12 mouse cellular contexts compared by ENCODE assay signal in genomic region chr14:24196947-24197346, GRCm38 (mm10). TPM values are rescaled to one million over a fixed set of nuclear protein-coding genes. Genes with fewer than 3 reads are reported as not detected.
DNase-seq lines count a peak whose midpoint lies in the region; ATAC-seq lines count a peak whose summit lies in the region.
"Had no signal": no experiment of that assay in that cellular context is flagged by ENCODE, and none has a peak within 500 bp of the region (broad histone marks: within the 10 kb centered on the region; RNA-seq: fewer than 3 reads in every experiment).

No protein-coding gene starts in this region.

- intact Hi-C loops in heart, postnatal 10 days (cut with DNase I) = no loop called here

- peaks cover 23% of the 10 kb centered on the region for H3K4me1 ChIP-seq in heart, embryonic 11.5 days (ENCODE audit: control insufficient read depth, insufficient read depth, low read length)
- H3K4me1 ChIP-seq in limb, embryonic 13.5 days = peaks cover 18% of the 10 kb centered on the region
- H3K4me1 ChIP-seq in limb, embryonic 10.5 days = no peaks in the 10 kb centered on the region
- H3K4me1 ChIP-seq: liver, embryonic 12.5 days had no signal

- H3K27ac ChIP-seq in heart, embryonic 11.5 days (ENCODE audit: low read depth, low read length) = no peak overlapping the region
- no peak overlapping the region for H3K27ac ChIP-seq in limb, embryonic 13.5 days
- no peak overlapping the region for H3K27ac ChIP-seq in limb, embryonic 10.5 days
- H3K27ac ChIP-seq: liver, embryonic 12.5 days had no signal

- WGBS in heart, embryonic 11.5 days (ENCODE audit: insufficient replicate concordance) = 83% methylated on average over 6 of the region's 6 CpGs
- 74% methylated on average over 6 of the region's 6 CpGs for WGBS in limb, embryonic 13.5 days
- 85% methylated on average over 6 of the region's 6 CpGs for WGBS in limb, embryonic 10.5 days

- H3K9ac ChIP-seq in heart, embryonic 11.5 days (ENCODE audit: low read depth, low read length) = no peak overlapping the region
- H3K9ac ChIP-seq in limb, embryonic 13.5 days = no peak overlapping the region
- H3K9ac ChIP-seq: liver, embryonic 12.5 days had no signal

- H3K27me3 ChIP-seq in heart, embryonic 11.5 days (ENCODE audit: control insufficient read depth, insufficient read depth, low read length) = no peaks in the 10 kb centered on the region
- no peaks in the 10 kb centered on the region for H3K27me3 ChIP-seq in limb, embryonic 13.5 days
- H3K27me3 ChIP-seq in limb, embryonic 10.5 days (ENCODE audit: low read depth, poor library complexity, severe bottlenecking) = no peaks in the 10 kb centered on the region

- no peaks in the 10 kb centered on the region for H3K36me3 ChIP-seq in heart, embryonic 11.5 days (ENCODE audit: control insufficient read depth, insufficient read depth, low read length)
- H3K36me3 ChIP-seq in limb, embryonic 13.5 days = peaks cover 46% of the 10 kb centered on the region
- H3K36me3 ChIP-seq in limb, embryonic 10.5 days = peaks cover 69% of the 10 kb centered on the region
- H3K36me3 ChIP-seq: liver, embryonic 12.5 days had no signal

- no peaks in the 10 kb centered on the region for H3K9me3 ChIP-seq in heart, embryonic 11.5 days (replicated peaks; ENCODE audit: control insufficient read depth, low read length)
- H3K9me3 ChIP-seq in limb, embryonic 13.5 days = no peaks in the 10 kb centered on the region
- no peaks in the 10 kb centered on the region for H3K9me3 ChIP-seq in limb, embryonic 10.5 days (replicated peaks)
- H3K9me3 ChIP-seq: liver, embryonic 12.5 days had no signal

- H3K4me3 ChIP-seq in heart, embryonic 11.5 days (ENCODE audit: low read depth, low read length) = no peak overlapping the region
- no peak overlapping the region for H3K4me3 ChIP-seq in limb, embryonic 13.5 days
- no peak overlapping the region for H3K4me3 ChIP-seq in limb, embryonic 10.5 days
- H3K4me3 ChIP-seq: erythroblast, embryonic 14.5 days; liver, embryonic 12.5 days had no signal

- ATAC-seq in heart, embryonic 11.5 days (replicated peaks; ENCODE audit: insufficient number of reproducible peaks, low FRiP score, low TSS enrichment) = no peak
- peak; percentile 28; the same call in 1 of the 2 replicates for ATAC-seq in limb, embryonic 13.5 days (ENCODE audit: low FRiP score, low read depth)
- no peak for ATAC-seq in CD4-positive, CD25-positive, alpha-beta regulatory T cell, adult 4 months
- no peak for ATAC-seq in frontal cortex, adult (ENCODE audit: low TSS enrichment)
- ATAC-seq: liver, embryonic 12.5 days had no signal

- H3K4me2 ChIP-seq in heart, embryonic 11.5 days = no peak overlapping the region
- no peak overlapping the region for H3K4me2 ChIP-seq in limb, embryonic 13.5 days (replicated peaks)
- H3K4me2 ChIP-seq: liver, embryonic 12.5 days had no signal

- DNase-seq in heart, adult 18-20 months = peak; percentile 34 to 39
- DNase-seq in limb, embryonic 10.5 days (ENCODE audit: low spot score) = no peak
- peak; percentile 52 for DNase-seq in adrenal gland, postnatal 25 days
- peak; percentile 62 to 64 for DNase-seq in heart, postnatal 10 days
- DNase-seq: kidney, adult 9 months had no signal

RNA-seq across cellular contexts. Expression of gene Dlg5, which starts 48.8 kb away (rescaled TPM):
- total RNA-seq in heart, adult 18-20 months (2021) = 1 to 10 TPM; 6.8 to 8.0 TPM
- 16.3 and 17.4 TPM in 2 replicates for polyA plus RNA-seq in heart, embryonic 11.5 days (2014; fragmentation: Nextera tagmentation; extraction: Ambion mirVana)
- polyA plus RNA-seq in limb, embryonic 13.5 days (2015; fragmentation: Nextera tagmentation; extraction: Ambion mirVana) = 30.2 and 31.5 TPM in 2 replicates
- 23.7 and 32.6 TPM in 2 replicates for polyA plus RNA-seq in limb, embryonic 10.5 days (2016; fragmentation: Nextera tagmentation; extraction: Ambion mirVana)
- 66.6 and 85.5 TPM in 2 replicates for total RNA-seq in adrenal gland, postnatal 25 days (2021)
- total RNA-seq in heart, postnatal 10 days (2021) = 10 to 100 TPM; 17.0 to 19.1 TPM
- polyA plus RNA-seq in CD4-positive, CD25-positive, alpha-beta regulatory T cell, adult 4 months (2017; shearing (Covaris generic)) = under 1 TPM; 0.32 to 0.49 TPM
- total RNA-seq: megakaryocyte progenitor cell, adult 5-6 weeks had no signal

Comparison
In these comparisons a context has a peak if more than half of its experiments do, and no peak if none do; other contexts are left out.
1. RNA of gene Dlg5, which starts 48.8 kb away (polyA plus RNA-seq): 23.7 to 32.6 TPM in limb, embryonic 10.5 days, 30.2 to 31.5 TPM in limb, embryonic 13.5 days and 16.3 to 17.4 TPM in heart, embryonic 11.5 days; 0.32 to 0.49 TPM in CD4-positive, CD25-positive, alpha-beta regulatory T cell, adult 4 months; every median in the first group is over 10 times any median in the second.